In the genomic region with DNA sequence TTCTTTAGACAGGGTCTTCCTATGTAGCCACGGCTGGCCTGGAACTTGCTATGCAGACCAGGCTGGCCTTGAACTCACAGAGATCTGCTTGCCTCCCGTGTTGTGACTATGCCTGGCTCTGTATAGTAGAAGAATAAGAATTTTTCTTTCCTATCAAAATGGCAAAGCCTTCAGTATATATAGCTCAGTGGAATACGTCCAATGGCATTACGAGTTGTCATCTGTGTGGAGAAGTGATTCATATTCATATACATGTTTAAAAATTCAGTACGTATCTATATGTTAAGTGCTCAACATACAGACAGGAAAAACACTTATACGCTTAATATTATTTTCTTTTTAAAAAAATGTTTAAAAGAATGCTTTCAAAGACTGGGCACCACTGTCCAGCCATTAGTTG, we compare ENCODE assay signal across 8 mouse cellular contexts. TPM values are rescaled to one million over a fixed set of nuclear protein-coding genes. Genes with fewer than 3 reads are reported as not detected.
DNase-seq lines count a peak whose midpoint lies in the region; ATAC-seq and TF ChIP-seq lines count a peak whose summit lies in the region.

No protein-coding gene starts in this region.

- H3K9ac ChIP-seq in hindbrain, embryonic 13.5 days = peak overlapping the region; percentile 87
- peak overlapping the region; percentile 75 for H3K9ac ChIP-seq in midbrain, embryonic 15.5 days

- peaks cover 25% of the 10 kb centered on the region for H3K4me1 ChIP-seq in hindbrain, embryonic 13.5 days (replicated peaks)
- peaks cover 25% of the 10 kb centered on the region for H3K4me1 ChIP-seq in midbrain, embryonic 15.5 days

- H3K27ac ChIP-seq in left cerebral cortex, adult 2 months = peak overlapping the region; percentile 100
- H3K27ac ChIP-seq in hindbrain, embryonic 13.5 days = peak overlapping the region; percentile 96
- peak overlapping the region; percentile 100 for H3K27ac ChIP-seq in midbrain, embryonic 15.5 days

- H3K27me3 ChIP-seq in hindbrain, embryonic 13.5 days = no peaks in the 10 kb centered on the region
- H3K27me3 ChIP-seq in midbrain, embryonic 15.5 days (replicated peaks) = no peaks in the 10 kb centered on the region

- no peak for TF ChIP-seq CTCF in left cerebral cortex, adult 2 months (IDR thresholded peaks at IDR 0.05)
- no peak for TF ChIP-seq CTCF in brain, embryonic 14.5 days (IDR thresholded peaks at IDR 0.05; ENCODE audit: borderline replicate concordance, extremely low read depth, insufficient read depth, insufficient read length)

- peak overlapping the region; percentile 60 for H3K4me2 ChIP-seq in hindbrain, embryonic 13.5 days
- H3K4me2 ChIP-seq in midbrain, embryonic 15.5 days = peak overlapping the region; percentile 51

- intact Hi-C loops in left cerebral cortex, adult 2 months (cut with DNase I) = no loop called here
- intact Hi-C loops in left cerebral cortex, postnatal 10 days (cut with DNase I) = no loop called here

- H3K9me3 ChIP-seq in hindbrain, embryonic 13.5 days = no peaks in the 10 kb centered on the region
- H3K9me3 ChIP-seq in midbrain, embryonic 15.5 days = no peaks in the 10 kb centered on the region

- no peak for TF ChIP-seq POLR2A in brain, embryonic 14.5 days (IDR thresholded peaks at IDR 0.05; ENCODE audit: borderline replicate concordance, extremely low read depth, insufficient read depth, insufficient read length, poor library complexity, severe bottlenecking)

- H3K36me3 ChIP-seq in hindbrain, embryonic 13.5 days = peaks cover 25% of the 10 kb centered on the region
- peaks cover 18% of the 10 kb centered on the region for H3K36me3 ChIP-seq in midbrain, embryonic 15.5 days (replicated peaks)

- ATAC-seq in hindbrain, embryonic 13.5 days (ENCODE audit: low FRiP score) = no peak
- no peak for ATAC-seq in midbrain, embryonic 15.5 days (replicated peaks)

- no peak for DNase-seq in left cerebral cortex, adult 2 months (ENCODE audit: extremely low spot score in 1 of 2, low spot score in 2 of 2)
- DNase-seq in left cerebral cortex, postnatal 10 days (ENCODE audit: extremely low spot score in 1 of 2, low spot score in 2 of 2) = no peak
- peak; percentile 9 for DNase-seq in brain, embryonic 14.5 days (ENCODE audit: low read depth)
- no peak for DNase-seq in adrenal gland, adult 2 months
- no peak for DNase-seq in embryo, embryonic 11 days
- no peak for DNase-seq in thymus, postnatal 10 days (ENCODE audit: low spot score in 2 of 2)

- WGBS in hindbrain, embryonic 13.5 days = 84% methylated on average over 6 of the region's 6 CpGs
- 78% methylated on average over 6 of the region's 6 CpGs for WGBS in midbrain, embryonic 15.5 days

- peak overlapping the region; percentile 90 for H3K4me3 ChIP-seq in left cerebral cortex, adult 2 months
- H3K4me3 ChIP-seq in hindbrain, embryonic 13.5 days = peak overlapping the region; percentile 75
- H3K4me3 ChIP-seq in midbrain, embryonic 15.5 days = peak overlapping the region; percentile 98

RNA-seq across cellular contexts. Expression of gene Psph, which starts 1.1 kb away (rescaled TPM):
- 10 to 100 TPM; 19.9 to 20.2 TPM for total RNA-seq in left cerebral cortex, adult 2 months (2021)
- 10 to 100 TPM; 21.9 to 23.6 TPM for total RNA-seq in left cerebral cortex, postnatal 10 days (2021)
- polyA plus RNA-seq in brain, embryonic 14.5 days (2012; rRNA removed) = 16.6 and 21.7 TPM in 2 replicates
- 34.3 and 38.5 TPM in 2 replicates for polyA plus RNA-seq in hindbrain, embryonic 13.5 days (2015; fragmentation: Nextera tagmentation; extraction: Ambion mirVana)
- polyA plus RNA-seq in midbrain, embryonic 15.5 days (2015; fragmentation: Nextera tagmentation; extraction: Ambion mirVana) = 24.0 and 35.1 TPM in 2 replicates
- 10 to 100 TPM; 20.8 to 23.4 TPM for total RNA-seq in adrenal gland, adult 2 months (2021)
- polyA plus RNA-seq in adrenal gland, adult 2 months (2012; rRNA removed) = 48.7 and 49.3 TPM in 2 replicates
